Mouse (Mus musculus): Measurements from ENCODE around the gene Mypn. TPM values are rescaled to one million over a fixed set of nuclear protein-coding genes. Genes with fewer than 3 reads are reported as not detected.

The Mypn gene
- total RNA-seq, 2 experiments from 2014 or later: 78.0 to 86.7 TPM

GRCm38 (mm10) chr10:63121961-63122360 is 81.8 kb downstream of the Mypn start:
- DNase-seq: no peak
- intact Hi-C loops (cut with DNase I): no loop called here

- intact Hi-C loops (cut with DNase I): no loop called here
- DNase-seq: no peak
Observed at GRCm38 (mm10) chr10:63119916-63120315, 83.8 kb downstream of the Mypn start.

- no peak for DNase-seq
- intact Hi-C loops (cut with DNase I): no loop called here
Observed at GRCm38 (mm10) chr10:63117583-63117982, 86.2 kb downstream of the Mypn start.

GRCm38 (mm10) chr10:63116376-63116775 is 87.4 kb downstream of the Mypn start:
- no peak for DNase-seq
- intact Hi-C loops (cut with DNase I): no loop called here

GRCm38 (mm10) chr10:63115881-63116280 is 87.9 kb downstream of the Mypn start:
- intact Hi-C loops (cut with DNase I): no loop called here
- DNase-seq: no peak

- DNase-seq: no peak
- intact Hi-C loops (cut with DNase I): no loop called here
Observed at GRCm38 (mm10) chr10:63113716-63114360, 89.9 kb downstream of the Mypn start.

GRCm38 (mm10) chr10:63113027-63113604 is 90.6 kb downstream of the Mypn start:
- DNase-seq: no peak
- intact Hi-C loops (cut with DNase I): no loop called here

GRCm38 (mm10) chr10:63100657-63101056 is 103.1 kb downstream of the Mypn start:
- intact Hi-C loops (cut with DNase I): no loop called here
- DNase-seq: no peak

DNA sequence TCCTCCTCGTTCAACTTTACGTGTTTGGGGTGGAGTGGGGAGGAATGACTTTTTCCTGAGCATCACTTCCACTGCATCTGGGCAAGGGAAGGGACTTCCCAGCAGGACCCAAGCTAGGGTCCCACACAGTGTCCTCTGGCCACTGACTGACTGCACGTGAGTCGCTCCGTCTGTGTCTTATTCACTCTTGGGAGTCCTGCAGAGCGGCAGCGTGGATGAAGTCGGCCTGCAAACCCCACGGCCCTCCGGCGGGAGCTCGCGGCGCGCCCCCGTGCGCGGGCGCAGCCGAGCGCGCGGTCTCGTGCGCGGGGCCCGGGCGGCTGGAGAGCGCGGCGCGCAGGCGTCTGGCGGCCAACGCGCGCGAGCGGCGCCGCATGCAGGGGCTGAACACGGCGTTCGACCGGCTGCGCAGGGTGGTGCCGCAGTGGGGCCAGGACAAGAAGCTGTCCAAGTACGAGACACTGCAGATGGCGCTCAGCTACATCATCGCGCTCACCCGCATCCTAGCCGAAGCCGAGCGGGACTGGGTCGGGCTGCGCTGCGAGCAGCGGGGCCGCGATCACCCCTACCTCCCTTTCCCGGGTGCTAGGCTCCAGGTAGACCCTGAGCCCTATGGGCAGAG is 103.7 kb downstream of the Mypn start:
- DNase-seq: peak; percentile 49 to 57
- intact Hi-C loops (cut with DNase I): no loop called here

GRCm38 (mm10) chr10:63099521-63099920 is 104.2 kb downstream of the Mypn start, which contains the start of gene Atoh7:
Gene Atoh7, plus strand, starts transcription at chr10:63099651.
- intact Hi-C loops (cut with DNase I): no loop called here
- no peak for DNase-seq

DNA sequence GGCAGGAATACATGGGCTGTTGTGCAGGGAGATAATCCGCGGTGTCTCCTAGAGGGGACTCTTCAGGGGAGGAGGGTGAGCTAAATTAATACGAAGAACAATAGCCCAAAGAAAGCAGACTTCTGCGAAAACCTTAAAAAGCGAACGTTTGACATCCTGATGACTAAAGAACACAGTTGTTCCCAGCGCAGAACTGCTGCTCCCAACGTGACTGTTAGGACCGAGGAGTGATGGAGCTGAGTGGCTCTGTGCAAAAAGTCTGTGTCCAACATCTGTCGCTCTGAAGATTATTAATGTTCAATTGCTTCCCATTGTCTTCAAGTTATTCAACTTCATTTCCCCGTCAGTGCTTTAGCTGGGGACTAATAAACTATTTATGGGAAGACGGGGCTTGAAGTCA is 105.6 kb downstream of the Mypn start:
- intact Hi-C loops (cut with DNase I): no loop called here
- no peak for DNase-seq

GRCm38 (mm10) chr10:63096757-63097156 is 107.0 kb downstream of the Mypn start:
- DNase-seq: no peak
- intact Hi-C loops (cut with DNase I): no loop called here

DNA sequence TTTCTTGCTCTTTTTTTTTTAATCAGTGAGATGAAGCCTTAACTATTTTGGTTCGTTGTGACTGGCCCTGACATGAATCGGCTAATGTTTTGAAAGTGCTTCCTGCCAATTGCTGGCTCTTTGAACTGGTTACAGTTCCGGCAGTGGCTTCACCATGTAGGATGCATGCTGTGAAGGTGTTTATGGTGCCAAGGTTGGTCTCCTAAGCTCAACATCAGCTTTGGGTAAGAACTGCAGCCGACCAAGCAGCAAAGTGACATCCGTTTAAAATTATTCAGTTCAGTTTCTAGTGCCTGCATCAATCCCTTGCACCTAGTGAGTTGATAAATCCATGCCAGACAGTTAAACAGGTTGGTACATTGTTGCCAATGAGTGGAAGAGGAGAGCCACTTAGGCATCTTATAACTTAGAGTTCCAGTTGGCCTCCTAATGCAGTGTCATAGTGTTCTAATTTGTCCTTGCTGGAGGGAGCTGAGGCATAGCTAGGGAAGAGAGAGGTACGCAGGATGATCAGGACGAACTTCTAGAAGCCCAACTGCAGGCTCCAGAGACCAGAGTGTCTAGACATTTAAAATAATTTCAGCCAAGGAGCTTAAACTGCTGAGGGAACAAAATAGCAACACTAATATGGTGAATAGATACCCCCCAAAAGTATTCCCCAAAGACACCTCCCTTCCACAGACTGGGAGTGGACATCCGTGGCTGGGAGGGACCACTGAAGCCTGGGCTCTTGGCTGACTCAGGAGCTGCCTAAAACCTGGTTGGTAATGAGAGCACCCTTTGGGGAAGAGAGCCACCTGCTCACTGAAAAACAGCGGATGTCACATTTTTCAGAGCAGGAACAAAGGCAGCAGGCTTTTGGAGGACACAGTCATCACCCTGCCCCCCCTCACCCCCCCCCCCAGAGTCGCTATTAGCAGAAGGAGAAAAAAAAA is 110.9 kb downstream of the Mypn start:
- intact Hi-C loops (cut with DNase I): no loop called here
- DNase-seq: no peak

DNA sequence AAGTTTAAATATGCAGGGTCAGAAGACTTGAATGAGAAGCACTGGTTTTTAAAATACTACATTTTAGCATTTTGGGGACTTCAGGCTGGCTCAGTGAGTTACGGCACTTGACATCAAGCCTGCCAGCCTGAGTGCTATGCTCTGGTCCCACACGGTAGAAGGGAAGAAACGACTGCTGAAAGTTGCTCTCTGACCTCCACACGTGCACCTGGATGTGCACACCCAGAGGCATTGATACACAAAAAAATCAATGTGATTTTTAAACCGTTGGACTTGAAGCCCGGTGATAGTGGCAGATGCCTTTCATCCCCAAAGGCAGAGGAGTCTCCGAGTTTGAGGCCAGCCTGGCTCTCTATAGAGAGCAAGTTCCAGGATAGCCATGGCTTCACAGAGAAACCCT is 111.8 kb downstream of the Mypn start:
- intact Hi-C loops (cut with DNase I): no loop called here
- DNase-seq: no peak

- intact Hi-C loops (cut with DNase I): no loop called here
- DNase-seq: peak; percentile 9 to 19
Observed at GRCm38 (mm10) chr10:63089758-63090571, 113.8 kb downstream of the Mypn start.

- intact Hi-C loops (cut with DNase I): no loop called here
Observed at GRCm38 (mm10) chr10:63089103-63089757, 114.5 kb downstream of the Mypn start.

DNA sequence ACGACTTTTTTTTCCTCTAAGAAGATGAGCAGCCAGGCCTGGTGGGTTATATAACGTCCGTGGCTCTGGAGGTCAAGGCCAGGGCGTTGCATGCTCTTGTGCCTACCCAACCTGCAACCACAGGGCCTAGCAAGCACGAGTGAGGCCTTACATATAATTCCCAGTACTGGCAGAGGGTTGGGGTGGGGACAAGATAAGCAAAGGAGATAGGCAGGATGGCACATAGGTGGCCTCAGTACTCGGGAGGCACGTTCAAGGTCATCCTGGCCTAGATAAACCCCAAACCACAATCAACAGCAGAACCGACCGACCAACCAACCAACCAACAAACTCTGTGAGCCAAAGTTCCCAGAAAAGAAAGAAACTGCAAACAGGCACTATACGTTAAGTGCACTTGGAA is 117.4 kb downstream of the Mypn start:
- no peak for DNase-seq
- intact Hi-C loops (cut with DNase I): no loop called here

More at GRCm38 (mm10) chr10:63089103-63089757, 114.5 kb downstream of the Mypn start:
- no peak for DNase-seq

DNA sequence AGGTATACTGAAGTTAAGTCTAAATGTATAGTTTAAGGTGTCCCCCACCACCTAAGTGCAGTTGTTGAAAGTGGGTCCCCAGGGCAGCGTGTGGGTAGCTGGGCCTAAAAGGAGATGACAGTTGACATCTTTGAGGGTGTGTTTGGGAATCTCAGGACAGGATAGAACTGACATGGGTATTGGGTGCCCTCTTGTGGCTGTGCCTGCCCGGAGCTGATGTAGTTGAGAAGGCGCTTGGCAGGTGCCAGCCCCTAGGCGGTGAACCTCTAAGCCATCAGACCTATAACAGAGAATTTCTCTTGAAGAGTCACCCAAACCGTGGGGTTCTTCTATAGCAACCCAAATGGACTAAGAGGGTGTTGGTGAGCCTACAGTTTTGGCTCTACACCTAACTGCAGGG is 137.8 kb downstream of the Mypn start:
- intact Hi-C loops (cut with DNase I): loop anchor here (1.0 kb wide), 2 partner anchors 23 to 42 kb away; partner anchors contain the start of genes Hnrnph3 and Pbld2
- peak; percentile 85 to 89 for DNase-seq

Measured in heart, postnatal 10 days (tissue).